Mouse (Mus musculus): ENCODE results near the gene Rangrf. TPM values are rescaled to one million over a fixed set of nuclear protein-coding genes. Genes with fewer than 3 reads are reported as not detected.

Rangrf gene
- polyA plus RNA-seq, 1 experiment: 98.6 TPM

DNA sequence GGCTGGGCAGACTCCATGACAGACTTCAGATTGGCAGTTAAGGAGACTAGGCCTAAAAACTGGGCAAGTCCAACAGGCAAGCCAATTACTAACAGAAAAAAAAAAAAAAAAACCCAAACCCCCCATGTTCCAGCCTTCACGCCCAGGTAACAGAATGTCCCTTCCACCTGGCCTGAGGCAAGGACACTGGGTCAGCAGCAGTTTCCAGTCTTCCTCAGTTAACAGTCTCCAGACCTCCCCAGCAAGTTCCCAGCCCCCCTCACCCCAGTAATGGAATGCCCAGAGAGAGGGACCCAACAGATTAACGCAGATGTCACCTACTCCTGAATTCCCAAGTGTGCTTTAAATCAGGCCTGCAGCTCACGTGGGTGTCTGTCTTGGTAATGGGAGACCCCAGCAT is 51.8 kb downstream of the Rangrf start:
- Histone ChIP-seq H3K27me3 (ENCODE audit: control insufficient read depth, insufficient read depth, low read length, poor library complexity, severe bottlenecking) (no peaks in the 10 kb centered on the region), H3K36me3 (ENCODE audit: control insufficient read depth, insufficient read depth, low read length, poor library complexity, severe bottlenecking) (no peaks in the 10 kb centered on the region)
- TF ChIP-seq CTCF (IDR thresholded peaks at IDR 0.05; ENCODE audit: low read depth, low read length): no peak
- TF ChIP-seq POLR2A (IDR thresholded peaks at IDR 0.05; ENCODE audit: insufficient read depth, low read length): no peak
- TF ChIP-seq EP300 (IDR thresholded peaks at IDR 0.05; ENCODE audit: insufficient read depth, low read depth, low read length): no peak

More for the DNA sequence above, 51.8 kb downstream of the Rangrf start:
- Histone ChIP-seq H3K27ac (ENCODE audit: insufficient read depth, low read length) (no peak overlapping the region), H3K4me1 (ENCODE audit: control insufficient read depth, insufficient read depth, low read length) (no peaks in the 10 kb centered on the region), H3K9me3 (replicated peaks; ENCODE audit: control insufficient read depth, insufficient read depth, low read length, poor library complexity, severe bottlenecking) (no peaks in the 10 kb centered on the region), H3K9ac (ENCODE audit: low read depth, poor library complexity, severe bottlenecking) (no peak overlapping the region), H3K4me3 (ENCODE audit: low read depth, low read length) (no peak overlapping the region)

Other genes starting within 250 kb of the Rangrf start
- gene Ndel1, start 103.3 kb downstream of the Rangrf start, polyA plus RNA-seq (2011; ENCODE audit: insufficient read depth, insufficient read length, low read depth, missing spikeins): 59.3 and 71.7 TPM in 2 replicates
- not detected in 2 replicates for gene Rnf222, start 86.6 kb downstream of the Rangrf start, polyA plus RNA-seq (2011; ENCODE audit: insufficient read depth, insufficient read length, low read depth, missing spikeins)
- gene Rpl26, start 73.6 kb downstream of the Rangrf start, polyA plus RNA-seq (2011; ENCODE audit: insufficient read depth, insufficient read length, low read depth, missing spikeins): 4,511 and 5,371 TPM in 2 replicates
- not detected in 2 replicates for gene Odf4, start 48.1 kb downstream of the Rangrf start, polyA plus RNA-seq (2011; ENCODE audit: insufficient read depth, insufficient read length, low read depth, missing spikeins)
- gene Arhgef15, start 17.7 kb downstream of the Rangrf start, polyA plus RNA-seq (2011; ENCODE audit: insufficient read depth, insufficient read length, low read depth, missing spikeins): 2.6 and 3.7 TPM in 2 replicates
- gene Slc25a35, start 7.1 kb downstream of the Rangrf start, polyA plus RNA-seq (2011; ENCODE audit: insufficient read depth, insufficient read length, low read depth, missing spikeins): 3.4 and 4.6 TPM in 2 replicates
- gene Pfas, start 33.3 kb upstream of the Rangrf start, polyA plus RNA-seq (2011; ENCODE audit: insufficient read depth, insufficient read length, low read depth, missing spikeins): 79.6 and 85.3 TPM in 2 replicates
- 164 and 169 TPM in 2 replicates for gene Ctc1, start 40.7 kb upstream of the Rangrf start, polyA plus RNA-seq (2011; ENCODE audit: insufficient read depth, insufficient read length, low read depth, missing spikeins)
- gene Aurkb, start 70.5 kb upstream of the Rangrf start, polyA plus RNA-seq (2011; ENCODE audit: insufficient read depth, insufficient read length, low read depth, missing spikeins): 108 and 121 TPM in 2 replicates
- 4.0 and 7.0 TPM in 2 replicates for gene Borcs6, start 84.5 kb upstream of the Rangrf start, polyA plus RNA-seq (2011; ENCODE audit: insufficient read depth, insufficient read length, low read depth, missing spikeins)
- 17.1 and 24.7 TPM in 2 replicates for gene Tmem107, start 95.6 kb upstream of the Rangrf start, polyA plus RNA-seq (2011; ENCODE audit: insufficient read depth, insufficient read length, low read depth, missing spikeins)
- 39.5 and 41.6 TPM in 2 replicates for gene Vamp2, start 113.3 kb upstream of the Rangrf start, polyA plus RNA-seq (2011; ENCODE audit: insufficient read depth, insufficient read length, low read depth, missing spikeins)
- gene Per1, start 120.0 kb upstream of the Rangrf start, polyA plus RNA-seq (2011; ENCODE audit: insufficient read depth, insufficient read length, low read depth, missing spikeins): 25.0 and 29.3 TPM in 2 replicates
- not detected in 2 replicates for gene Hes7, start 145.2 kb upstream of the Rangrf start, polyA plus RNA-seq (2011; ENCODE audit: insufficient read depth, insufficient read length, low read depth, missing spikeins)
- not detected in 2 replicates for gene 9130213A22Rik, start 147.4 kb upstream of the Rangrf start, polyA plus RNA-seq (2011; ENCODE audit: insufficient read depth, insufficient read length, low read depth, missing spikeins)
- 1.7 and 2.0 TPM in 2 replicates for gene Aloxe3, start 150.7 kb upstream of the Rangrf start, polyA plus RNA-seq (2011; ENCODE audit: insufficient read depth, insufficient read length, low read depth, missing spikeins)
- 0.27 TPM in 1 of 2 replicates, not detected in the other for gene Alox12b, start 181.8 kb upstream of the Rangrf start, polyA plus RNA-seq (2011; ENCODE audit: insufficient read depth, insufficient read length, low read depth, missing spikeins)
- not detected in 2 replicates for gene Alox8, start 222.7 kb upstream of the Rangrf start, polyA plus RNA-seq (2011; ENCODE audit: insufficient read depth, insufficient read length, low read depth, missing spikeins)

Data from ES-Bruce4 (cell line).